Mouse (Mus musculus) embryonic facial prominence, embryonic 12.5 days (tissue): Measurements from ENCODE around the gene Tbxas1. TPM values are rescaled to one million over a fixed set of nuclear protein-coding genes. Genes with fewer than 3 reads are reported as not detected.

Experiments used
- ATAC-seq: fragments of 200-750 bp; cut with Nextera tagmentation; 2 replicates; pipeline ENCODE4 v1.8.0; 2017; ENCODE audit not compliant: insufficient number of reproducible peaks, insufficient read depth, low FRiP score, low TSS enrichment
- H3K27ac ChIP-seq: fragments of 300-500 bp; sonication (generic); 2 replicates; pipeline ENCODE4 v1.5.1; 2016; ENCODE audit warnings: mild to moderate bottlenecking
- H3K27me3 ChIP-seq: fragments of 300-500 bp; sonication (generic); 2 replicates; pipeline ENCODE4 v1.6.1; 2016; ENCODE audit warnings: mild to moderate bottlenecking, moderate library complexity
- H3K36me3 ChIP-seq: fragments of 300-500 bp; sonication (generic); 2 replicates; pipeline ENCODE4 v1.6.1; 2016; ENCODE audit warnings: mild to moderate bottlenecking
- H3K4me1 ChIP-seq: fragments of 300-500 bp; sonication (generic); 2 replicates; pipeline ENCODE4 v1.6.1; 2016
- H3K4me2 ChIP-seq: fragments of 300-500 bp; sonication (generic); replicated peaks from 2 replicates; pipeline ENCODE4 v1.6.1; 2016; ENCODE audit warnings: mild to moderate bottlenecking, moderate library complexity
- H3K4me3 ChIP-seq: fragments of 300-500 bp; sonication (generic); 2 replicates; pipeline ENCODE4 v1.5.1; 2016; ENCODE audit warnings: mild to moderate bottlenecking
- H3K9ac ChIP-seq: fragments of 300-500 bp; sonication (generic); 2 replicates; pipeline ENCODE4 v1.6.1; 2016; ENCODE audit warnings: mild to moderate bottlenecking, moderate library complexity
- H3K9me3 ChIP-seq: fragments of 300-500 bp; sonication (generic); 2 replicates; pipeline ENCODE4 v1.6.1; 2016; ENCODE audit warnings: mild to moderate bottlenecking, moderate library complexity
- WGBS: fragments of 180-500 bp; shearing (Covaris S2); methylation state at CpG from one replicate; pipeline ENCODE4 v1.1.7; 2016; 5-methylcytosine and 5-hydroxymethylcytosine counted together
- polyA plus RNA-seq: library from polyadenylated mRNA; unstranded; fragments of >200 nt; fragmentation: Nextera tagmentation; extraction: Ambion mirVana; gene quantifications from 2 replicates; pipeline ENCODE4 v1.2.1, GENCODE M21; 2016

Tbxas1 gene
- polyA plus RNA-seq, 1 experiment from 2014 or later, result 1.4 TPM

GRCm38 (mm10) chr6:38915776-38916175, 40.6 kb downstream of the Tbxas1 start:
- 55% methylated on average over 5 of the region's 5 CpGs for WGBS
- no peaks in the 10 kb centered on the region for H3K27me3 ChIP-seq
- no peak overlapping the region for H3K27ac ChIP-seq
- no peak overlapping the region for H3K9ac ChIP-seq
- no peak for ATAC-seq
- H3K36me3 ChIP-seq, result no peaks in the 10 kb centered on the region
- H3K4me3 ChIP-seq, result no peak overlapping the region
- H3K4me1 ChIP-seq, result no peaks in the 10 kb centered on the region
- no peaks in the 10 kb centered on the region for H3K9me3 ChIP-seq
- H3K4me2 ChIP-seq, result no peak overlapping the region

- no peak overlapping the region for H3K9ac ChIP-seq
- H3K4me3 ChIP-seq, result no peak overlapping the region
- WGBS, result 88% methylated on average over 4 of the region's 4 CpGs
- no peak for ATAC-seq
- H3K4me2 ChIP-seq, result no peak overlapping the region
- no peak overlapping the region for H3K27ac ChIP-seq
- H3K4me1 ChIP-seq, result no peaks in the 10 kb centered on the region
- H3K9me3 ChIP-seq, result no peaks in the 10 kb centered on the region
- H3K27me3 ChIP-seq, result no peaks in the 10 kb centered on the region
- H3K36me3 ChIP-seq, result no peaks in the 10 kb centered on the region
These were observed 41.4 kb downstream of the Tbxas1 start for GRCm38 (mm10) chr6:38916571-38916970.

GRCm38 (mm10) chr6:38917415-38917814, 42.2 kb downstream of the Tbxas1 start:
- 73% methylated on average over 3 of the region's 3 CpGs for WGBS
- Histone ChIP-seq H3K9me3 (no peaks in the 10 kb centered on the region), H3K4me2 (no peak overlapping the region), H3K4me1 (no peaks in the 10 kb centered on the region), H3K27me3 (no peaks in the 10 kb centered on the region), H3K27ac (no peak overlapping the region), H3K4me3 (no peak overlapping the region), H3K36me3 (no peaks in the 10 kb centered on the region), H3K9ac (no peak overlapping the region)
- no peak for ATAC-seq

- no peaks in the 10 kb centered on the region for H3K9me3 ChIP-seq
- no peak overlapping the region for H3K4me2 ChIP-seq
- no peak for ATAC-seq
- H3K9ac ChIP-seq, result no peak overlapping the region
- no peak overlapping the region for H3K4me3 ChIP-seq
- H3K27me3 ChIP-seq, result no peaks in the 10 kb centered on the region
- H3K36me3 ChIP-seq, result no peaks in the 10 kb centered on the region
- H3K4me1 ChIP-seq, result no peaks in the 10 kb centered on the region
- 92% methylated on average over 4 of the region's 4 CpGs for WGBS
- H3K27ac ChIP-seq, result no peak overlapping the region
These were observed 43.5 kb downstream of the Tbxas1 start for GRCm38 (mm10) chr6:38918728-38919127.

- no peaks in the 10 kb centered on the region for H3K9me3 ChIP-seq
- WGBS, result 86% methylated on average over 14 of the region's 14 CpGs
- ATAC-seq, result no peak
- no peak overlapping the region for H3K27ac ChIP-seq
- no peaks in the 10 kb centered on the region for H3K27me3 ChIP-seq
- no peak overlapping the region for H3K9ac ChIP-seq
- H3K4me3 ChIP-seq, result no peak overlapping the region
- H3K36me3 ChIP-seq, result no peaks in the 10 kb centered on the region
- H3K4me1 ChIP-seq, result no peaks in the 10 kb centered on the region
- H3K4me2 ChIP-seq, result no peak overlapping the region
These were observed 44.0 kb downstream of the Tbxas1 start for GRCm38 (mm10) chr6:38919135-38919740.

- Histone ChIP-seq H3K9me3 (no peaks in the 10 kb centered on the region), H3K4me3 (no peak overlapping the region), H3K4me2 (no peak overlapping the region), H3K4me1 (no peaks in the 10 kb centered on the region), H3K27ac (no peak overlapping the region), H3K27me3 (no peaks in the 10 kb centered on the region), H3K36me3 (no peaks in the 10 kb centered on the region), H3K9ac (no peak overlapping the region)
- ATAC-seq, result no peak
- 82% methylated on average over 6 of the region's 6 CpGs for WGBS
These were observed 44.9 kb downstream of the Tbxas1 start for GRCm38 (mm10) chr6:38920141-38920540.

GRCm38 (mm10) chr6:38921095-38921809, 46.0 kb downstream of the Tbxas1 start:
- Histone ChIP-seq H3K27ac (no peak overlapping the region), H3K4me1 (no peaks in the 10 kb centered on the region), H3K27me3 (no peaks in the 10 kb centered on the region), H3K9ac (no peak overlapping the region), H3K36me3 (no peaks in the 10 kb centered on the region), H3K9me3 (no peaks in the 10 kb centered on the region), H3K4me3 (no peak overlapping the region), H3K4me2 (no peak overlapping the region)
- WGBS, result 80% methylated on average over 17 of the region's 17 CpGs
- ATAC-seq, result no peak

- Histone ChIP-seq H3K9ac (no peak overlapping the region), H3K9me3 (no peaks in the 10 kb centered on the region), H3K4me2 (no peak overlapping the region), H3K4me3 (no peak overlapping the region), H3K4me1 (no peaks in the 10 kb centered on the region), H3K27ac (no peak overlapping the region), H3K36me3 (no peaks in the 10 kb centered on the region), H3K27me3 (no peaks in the 10 kb centered on the region)
- no peak for ATAC-seq
- 82% methylated on average over 8 of the region's 8 CpGs for WGBS
These were observed 46.6 kb downstream of the Tbxas1 start for GRCm38 (mm10) chr6:38921810-38922116.

- H3K9ac ChIP-seq, result no peak overlapping the region
These were observed 47.3 kb downstream of the Tbxas1 start for GRCm38 (mm10) chr6:38922517-38922916.

GRCm38 (mm10) chr6:38923450-38923849, 48.2 kb downstream of the Tbxas1 start:
- Histone ChIP-seq H3K4me2 (no peak overlapping the region), H3K27ac (no peak overlapping the region), H3K27me3 (no peaks in the 10 kb centered on the region), H3K4me3 (no peak overlapping the region), H3K9me3 (no peaks in the 10 kb centered on the region), H3K36me3 (no peaks in the 10 kb centered on the region), H3K9ac (no peak overlapping the region), H3K4me1 (no peaks in the 10 kb centered on the region)
- no peak for ATAC-seq
- WGBS, result 91% methylated on average over 4 of the region's 4 CpGs

More at GRCm38 (mm10) chr6:38922517-38922916, 47.3 kb downstream of the Tbxas1 start:
- Histone ChIP-seq H3K27ac (no peak overlapping the region), H3K36me3 (no peaks in the 10 kb centered on the region), H3K4me1 (no peaks in the 10 kb centered on the region), H3K27me3 (no peaks in the 10 kb centered on the region), H3K9me3 (no peaks in the 10 kb centered on the region), H3K4me3 (no peak overlapping the region), H3K4me2 (no peak overlapping the region)
- ATAC-seq, result no peak
- 69% methylated on average over 2 of the region's 2 CpGs for WGBS

- no peak for ATAC-seq
- H3K9ac ChIP-seq, result no peak overlapping the region
- H3K27me3 ChIP-seq, result no peaks in the 10 kb centered on the region
- H3K36me3 ChIP-seq, result no peaks in the 10 kb centered on the region
- no peak overlapping the region for H3K4me2 ChIP-seq
- H3K27ac ChIP-seq, result no peak overlapping the region
- 89% methylated on average over 18 of the region's 18 CpGs for WGBS
- no peaks in the 10 kb centered on the region for H3K4me1 ChIP-seq
- no peaks in the 10 kb centered on the region for H3K9me3 ChIP-seq
- H3K4me3 ChIP-seq, result no peak overlapping the region
These were observed 48.9 kb downstream of the Tbxas1 start for GRCm38 (mm10) chr6:38923870-38924817.

- Histone ChIP-seq H3K9me3 (no peaks in the 10 kb centered on the region), H3K4me3 (no peak overlapping the region), H3K27ac (no peak overlapping the region)
These were observed 50.5 kb downstream of the Tbxas1 start for GRCm38 (mm10) chr6:38925719-38926118.

More at GRCm38 (mm10) chr6:38925719-38926118, 50.5 kb downstream of the Tbxas1 start:
- ATAC-seq, result no peak
- no peaks in the 10 kb centered on the region for H3K36me3 ChIP-seq
- WGBS, result 56% methylated on average over 6 of the region's 7 CpGs
- H3K27me3 ChIP-seq, result 0 out of 2 replicates have a peak, but pooled peaks cover 4% of the 10 kb centered on the region
- peak overlapping the region; percentile 35 for H3K4me2 ChIP-seq
- H3K9ac ChIP-seq, result no peak overlapping the region
- no peaks in the 10 kb centered on the region for H3K4me1 ChIP-seq
